Mouse (Mus musculus) stomach, embryonic 14.5 days (tissue): ENCODE measurements around the gene Tceanc. TPM values are rescaled to one million over a fixed set of nuclear protein-coding genes. Genes with fewer than 3 reads are reported as not detected.

Experiments used
- ATAC-seq: fragments of 200-750 bp; cut with Nextera tagmentation; 2 replicates; pipeline ENCODE4 v1.8.0; 2017; ENCODE audit warnings: low read depth, moderate TSS enrichment; ENCODE audit not compliant: insufficient number of reproducible peaks, insufficient read depth, low FRiP score
- H3K27ac ChIP-seq: fragments of 300-500 bp; sonication (generic); 2 replicates; pipeline ENCODE4 v1.5.1; 2014; ENCODE audit warnings: mild to moderate bottlenecking, low read length, moderate library complexity, mixed read lengths
- H3K27me3 ChIP-seq: fragments of 300-500 bp; sonication (generic); 2 replicates; pipeline ENCODE4 v1.6.1; 2014; ENCODE audit warnings: low read length, control low read depth, mixed read lengths; ENCODE audit not compliant: control insufficient read depth, insufficient read depth
- H3K36me3 ChIP-seq: fragments of 300-500 bp; sonication (generic); 2 replicates; pipeline ENCODE4 v1.6.1; 2014; ENCODE audit warnings: mild to moderate bottlenecking, control low read depth, low read length, moderate library complexity, mixed read lengths; ENCODE audit not compliant: control insufficient read depth, insufficient read depth
- H3K4me1 ChIP-seq: fragments of 300-500 bp; sonication (generic); 2 replicates; pipeline ENCODE4 v1.6.1; 2014; ENCODE audit warnings: low read length, control low read depth, mixed read lengths; ENCODE audit not compliant: control insufficient read depth, insufficient read depth
- H3K4me2 ChIP-seq: fragments of 300-500 bp; sonication (generic); replicated peaks from 2 replicates; pipeline ENCODE4 v1.6.1; 2014; ENCODE audit warnings: low read depth, low read length, control low read depth
- H3K4me3 ChIP-seq: fragments of 300-500 bp; sonication (generic); 2 replicates; pipeline ENCODE4 v1.5.1; 2014; ENCODE audit warnings: low read depth, low read length, control low read depth
- H3K9ac ChIP-seq: fragments of 300-500 bp; sonication (generic); replicated peaks from 2 replicates; pipeline ENCODE4 v1.6.1; 2014; ENCODE audit warnings: low read depth, mild to moderate bottlenecking, control low read depth, low read length, moderate library complexity, mixed read lengths
- H3K9me3 ChIP-seq: fragments of 300-500 bp; sonication (generic); 2 replicates; pipeline ENCODE4 v1.6.1; 2016; ENCODE audit warnings: low read depth, low read length, control low read depth; ENCODE audit not compliant: control insufficient read depth
- WGBS: fragments of 180-500 bp; shearing (Covaris S2); extraction: QIAGEN DNeasy Blood & Tissue Kit; methylation state at CpG from one replicate; pipeline ENCODE4 v1.1.7; 2014; 5-methylcytosine and 5-hydroxymethylcytosine counted together
- polyA plus RNA-seq: library from polyadenylated mRNA; unstranded; fragments of >200 nt; fragmentation: Nextera tagmentation; extraction: Ambion mirVana; gene quantifications from 2 replicates; pipeline ENCODE4 v1.2.1, GENCODE M21; 2014

Gene Tceanc
- 5.9 and 7.1 TPM in 2 replicates for polyA plus RNA-seq

- Histone ChIP-seq H3K27ac (no peak within 1 kb of the TSS), H3K9ac (no peak within 1 kb of the TSS), H3K9me3 (no peaks in the 10 kb centered on the region), H3K36me3 (no peaks in the 10 kb centered on the region), H3K4me1 (0 out of 2 replicates have a peak, but pooled peaks cover 4% of the 10 kb centered on the region), H3K27me3 (no peaks in the 10 kb centered on the region), H3K4me3 (no peak within 1 kb of the TSS), H3K4me2 (no peak within 1 kb of the TSS)
- 57% methylated on average over 16 of the region's 16 CpGs for WGBS
- ATAC-seq = no peak
These were observed at the start of gene Tceanc for GRCm38 (mm10) chrX:166518345-166518744. Tceanc (minus strand) TSS chrX:166518567.

DNA sequence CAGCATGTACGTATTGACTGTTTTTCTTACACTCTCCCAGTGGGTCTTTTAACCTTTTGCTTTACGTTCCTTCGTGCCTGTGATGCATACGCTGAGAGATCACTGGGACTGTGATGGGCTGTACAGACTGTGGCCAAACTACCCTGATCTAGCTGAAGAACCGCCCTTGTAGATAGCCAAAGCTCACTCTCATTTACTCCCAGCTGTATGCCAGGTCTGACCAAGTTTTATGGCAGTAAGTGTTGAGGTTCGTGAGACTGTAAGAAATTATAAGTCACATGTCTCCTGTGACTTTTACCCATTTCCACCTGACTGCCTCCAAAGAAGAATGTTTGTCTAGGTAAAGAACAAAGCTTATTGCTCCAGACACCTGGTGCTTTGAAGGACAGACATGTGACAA is 47.6 kb upstream of the Tceanc start:
- H3K4me1 ChIP-seq = no peaks in the 10 kb centered on the region
- no peak overlapping the region for H3K27ac ChIP-seq
- H3K4me3 ChIP-seq = no peak overlapping the region
- H3K4me2 ChIP-seq = no peak overlapping the region
- no peaks in the 10 kb centered on the region for H3K9me3 ChIP-seq
- H3K36me3 ChIP-seq = no peaks in the 10 kb centered on the region
- ATAC-seq = no peak
- no peaks in the 10 kb centered on the region for H3K27me3 ChIP-seq
- H3K9ac ChIP-seq = no peak overlapping the region
- 85% methylated on average over 6 of the region's 6 CpGs for WGBS

- ATAC-seq = no peak
- no peak overlapping the region; the same call in 1 of the 2 replicates for H3K27ac ChIP-seq
- H3K9ac ChIP-seq = no peak overlapping the region
- no peak overlapping the region for H3K4me3 ChIP-seq
- no peaks in the 10 kb centered on the region for H3K36me3 ChIP-seq
- H3K4me2 ChIP-seq = no peak overlapping the region
- WGBS = 54% methylated on average over 5 of the region's 5 CpGs
- no peaks in the 10 kb centered on the region for H3K4me1 ChIP-seq
- H3K9me3 ChIP-seq = no peaks in the 10 kb centered on the region
- no peaks in the 10 kb centered on the region for H3K27me3 ChIP-seq
These were observed 47.0 kb upstream of the Tceanc start for GRCm38 (mm10) chrX:166565401-166565800.

- H3K4me3 ChIP-seq = no peak overlapping the region
- no peak overlapping the region; the same call in 1 of the 2 replicates for H3K27ac ChIP-seq
- no peaks in the 10 kb centered on the region for H3K27me3 ChIP-seq
- no peaks in the 10 kb centered on the region for H3K36me3 ChIP-seq
- no peak overlapping the region for H3K4me2 ChIP-seq
- no peaks in the 10 kb centered on the region for H3K9me3 ChIP-seq
- H3K9ac ChIP-seq = no peak overlapping the region
- 47% methylated on average over 5 of the region's 5 CpGs for WGBS
- H3K4me1 ChIP-seq = no peaks in the 10 kb centered on the region
- ATAC-seq = no peak
These were observed 46.5 kb upstream of the Tceanc start for GRCm38 (mm10) chrX:166564900-166565299.

- H3K9ac ChIP-seq = no peak overlapping the region
- no peak overlapping the region for H3K27ac ChIP-seq
- H3K4me3 ChIP-seq = no peak overlapping the region
- H3K36me3 ChIP-seq = no peaks in the 10 kb centered on the region
- H3K4me1 ChIP-seq = no peaks in the 10 kb centered on the region
- 56% methylated on average over 3 of the region's 3 CpGs for WGBS
- no peaks in the 10 kb centered on the region for H3K9me3 ChIP-seq
- no peak for ATAC-seq
- H3K27me3 ChIP-seq = no peaks in the 10 kb centered on the region
- H3K4me2 ChIP-seq = no peak overlapping the region
These were observed 41.0 kb upstream of the Tceanc start for GRCm38 (mm10) chrX:166559333-166559732.

DNA sequence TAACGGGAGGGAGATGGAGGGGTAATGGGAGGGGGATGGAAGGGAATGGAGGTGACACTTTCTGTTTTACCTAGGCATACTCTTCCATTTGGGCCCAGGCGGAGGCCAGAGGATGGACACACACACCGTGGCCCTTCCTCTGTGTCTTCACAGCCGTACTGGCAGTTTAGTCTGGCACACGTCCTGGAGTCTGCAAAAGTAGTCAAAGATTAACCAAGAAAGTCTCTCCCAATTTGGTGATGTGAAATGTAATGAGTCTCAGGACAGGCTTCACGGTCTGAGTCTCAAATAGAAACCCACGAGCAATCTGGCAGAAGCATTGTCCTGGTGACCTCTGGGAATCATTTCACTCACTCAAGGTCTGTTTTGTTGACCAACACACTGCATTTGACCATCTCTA is 34.0 kb upstream of the Tceanc start:
- Histone ChIP-seq H3K4me2 (no peak overlapping the region), H3K4me3 (no peak overlapping the region), H3K27ac (no peak overlapping the region), H3K9me3 (no peaks in the 10 kb centered on the region), H3K27me3 (no peaks in the 10 kb centered on the region), H3K9ac (no peak overlapping the region), H3K4me1 (no peaks in the 10 kb centered on the region), H3K36me3 (no peaks in the 10 kb centered on the region)
- ATAC-seq = no peak
- WGBS = 75% methylated on average over 7 of the region's 7 CpGs

DNA sequence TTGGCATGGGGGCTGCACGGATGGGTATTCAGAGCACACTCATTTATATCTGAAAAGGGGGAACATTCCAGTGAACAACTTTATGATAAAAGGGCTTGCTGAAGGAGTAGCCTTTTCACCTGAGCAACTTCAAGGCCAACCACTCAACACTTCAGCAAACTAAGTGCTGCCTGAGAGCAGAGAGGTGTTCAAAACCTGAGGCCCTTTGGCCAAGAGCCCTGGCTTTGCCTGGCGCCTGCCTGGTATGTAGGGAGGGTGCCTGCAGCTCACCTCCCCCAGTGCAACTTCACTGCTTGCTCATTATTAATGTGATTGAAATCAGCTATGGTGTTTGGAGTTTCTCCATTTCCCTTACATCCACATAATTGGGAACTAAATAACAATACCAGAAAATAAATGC is 28.1 kb upstream of the Tceanc start:
- H3K36me3 ChIP-seq = no peaks in the 10 kb centered on the region
- ATAC-seq = no peak
- H3K4me2 ChIP-seq = no peak overlapping the region
- no peak overlapping the region for H3K9ac ChIP-seq
- H3K27me3 ChIP-seq = no peaks in the 10 kb centered on the region
- no peak overlapping the region for H3K27ac ChIP-seq
- H3K4me1 ChIP-seq = no peaks in the 10 kb centered on the region
- no peak overlapping the region for H3K4me3 ChIP-seq
- H3K9me3 ChIP-seq = no peaks in the 10 kb centered on the region
- 78% methylated on average over 2 of the region's 2 CpGs for WGBS

DNA sequence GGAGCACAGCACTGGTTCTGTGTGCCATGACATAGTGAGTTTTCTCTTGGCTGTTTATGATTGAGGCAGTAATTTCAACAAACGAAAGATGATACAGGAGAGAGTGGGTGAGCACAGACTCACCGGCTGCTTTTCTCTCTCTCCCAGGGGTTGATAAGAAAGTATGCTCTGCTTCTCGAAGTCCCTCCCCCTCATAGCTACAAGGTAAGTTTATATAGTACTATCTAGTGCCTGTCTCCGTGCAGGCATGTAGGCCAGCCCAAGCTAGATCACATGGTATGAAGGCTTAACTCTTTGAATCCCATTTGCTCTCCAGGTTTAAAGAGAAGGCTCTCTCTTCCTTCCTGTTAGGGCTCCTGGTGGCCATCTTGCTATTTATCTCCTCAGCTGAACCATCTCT is 16.8 kb upstream of the Tceanc start:
- 31% methylated on average over 4 of the region's 4 CpGs for WGBS
- H3K4me2 ChIP-seq = no peak overlapping the region
- no peaks in the 10 kb centered on the region for H3K36me3 ChIP-seq
- ATAC-seq = no peak
- H3K27ac ChIP-seq = no peak overlapping the region
- H3K4me3 ChIP-seq = no peak overlapping the region
- no peaks in the 10 kb centered on the region for H3K4me1 ChIP-seq
- H3K27me3 ChIP-seq = no peaks in the 10 kb centered on the region
- no peaks in the 10 kb centered on the region for H3K9me3 ChIP-seq
- no peak overlapping the region for H3K9ac ChIP-seq

DNA sequence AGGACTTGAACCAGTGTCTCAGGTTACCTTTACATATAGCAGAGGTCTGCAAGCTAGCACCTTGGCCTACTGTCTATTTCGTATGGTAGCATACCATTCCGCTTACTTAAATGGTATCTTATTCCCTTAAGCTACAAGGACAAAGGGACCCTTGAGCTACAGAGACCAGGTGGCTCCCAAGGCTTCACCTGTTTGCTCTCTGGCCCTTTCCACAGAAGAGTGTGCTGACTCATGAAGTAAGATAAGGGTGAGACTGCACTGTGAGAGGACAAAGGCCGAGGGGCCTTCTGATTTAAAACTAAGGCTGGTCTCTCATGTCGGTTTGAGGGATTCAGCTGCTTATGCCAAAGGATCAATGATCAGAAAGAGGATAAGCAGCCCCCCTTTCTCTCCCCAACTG is 15.1 kb upstream of the Tceanc start:
- no peak for ATAC-seq
- no peak overlapping the region for H3K4me2 ChIP-seq
- no peaks in the 10 kb centered on the region for H3K27me3 ChIP-seq
- no peaks in the 10 kb centered on the region for H3K4me1 ChIP-seq
- H3K36me3 ChIP-seq = no peaks in the 10 kb centered on the region
- WGBS = 82% methylated on average over 4 of the region's 4 CpGs
- H3K9ac ChIP-seq = no peak overlapping the region
- no peak overlapping the region for H3K27ac ChIP-seq
- H3K4me3 ChIP-seq = no peak overlapping the region
- H3K9me3 ChIP-seq = no peaks in the 10 kb centered on the region
